Mouse (Mus musculus) embryonic facial prominence, embryonic 15.5 days (tissue): ENCODE results near the gene Stom. TPM values are rescaled to one million over a fixed set of nuclear protein-coding genes. Genes with fewer than 3 reads are reported as not detected.

Experiments
- ATAC-seq: fragments of 200-750 bp; cut with Nextera tagmentation; 2 replicates; pipeline ENCODE4 v1.8.0; 2017; ENCODE audit warnings: low read depth, moderate TSS enrichment; ENCODE audit not compliant: insufficient number of reproducible peaks, low FRiP score, low TSS enrichment
- H3K27ac ChIP-seq: fragments of 300-500 bp; sonication (generic); replicated peaks from 2 replicates; pipeline ENCODE4 v1.5.1; 2015; ENCODE audit warnings: mild to moderate bottlenecking, inconsistent platforms
- H3K27me3 ChIP-seq: fragments of 300-500 bp; sonication (generic); 2 replicates; pipeline ENCODE4 v1.6.1; 2015; ENCODE audit warnings: inconsistent platforms
- H3K36me3 ChIP-seq: fragments of 300-500 bp; sonication (generic); 2 replicates; pipeline ENCODE4 v1.6.1; 2015; ENCODE audit warnings: mild to moderate bottlenecking, inconsistent platforms
- H3K4me1 ChIP-seq: fragments of 300-500 bp; sonication (generic); 2 replicates; pipeline ENCODE4 v1.6.1; 2015; ENCODE audit warnings: inconsistent platforms
- H3K4me2 ChIP-seq: fragments of 300-500 bp; sonication (generic); replicated peaks from 2 replicates; pipeline ENCODE4 v1.6.1; 2015; ENCODE audit warnings: mild to moderate bottlenecking, inconsistent platforms
- H3K4me3 ChIP-seq: fragments of 300-500 bp; sonication (generic); replicated peaks from 2 replicates; pipeline ENCODE4 v1.5.1; 2015; ENCODE audit warnings: mild to moderate bottlenecking, inconsistent platforms
- H3K9ac ChIP-seq: fragments of 300-500 bp; sonication (generic); 2 replicates; pipeline ENCODE4 v1.6.1; 2015; ENCODE audit warnings: inconsistent platforms
- H3K9me3 ChIP-seq: fragments of 300-500 bp; sonication (generic); replicated peaks from 2 replicates; pipeline ENCODE4 v1.6.1; 2016; ENCODE audit warnings: inconsistent platforms
- WGBS: fragments of 180-500 bp; shearing (Covaris S2); methylation state at CpG from one replicate; pipeline ENCODE4 v1.1.7; 2015; 5-methylcytosine and 5-hydroxymethylcytosine counted together
- polyA plus RNA-seq: library from polyadenylated mRNA; unstranded; fragments of >200 nt; fragmentation: Nextera tagmentation; extraction: Ambion mirVana; gene quantifications from 2 replicates; pipeline ENCODE4 v1.2.1, GENCODE M21; 2015

Gene Stom
- polyA plus RNA-seq, result 32.1 and 37.3 TPM in 2 replicates

GRCm38 (mm10) chr2:35336388-35337280 is at the start of gene Stom:
Gene Stom (minus strand): TSS chr2:35336976.
- Histone ChIP-seq H3K27me3 (no peaks in the 10 kb centered on the region), H3K9ac (peak within 1 kb of the TSS; percentile 65), H3K36me3 (no peaks in the 10 kb centered on the region), H3K4me1 (peaks cover 17% of the 10 kb centered on the region), H3K9me3 (no peaks in the 10 kb centered on the region), H3K4me3 (peak within 1 kb of the TSS; percentile 74), H3K27ac (peak within 1 kb of the TSS; percentile 88), H3K4me2 (peak within 1 kb of the TSS; percentile 96)
- under 1% methylated on average over 45 of the region's 45 CpGs for WGBS
- peak; percentile 98 for ATAC-seq

- Histone ChIP-seq H3K27ac (no peak overlapping the region), H3K27me3 (no peaks in the 10 kb centered on the region), H3K4me3 (no peak overlapping the region), H3K9ac (no peak overlapping the region), H3K36me3 (no peaks in the 10 kb centered on the region), H3K4me2 (no peak overlapping the region), H3K4me1 (no peaks in the 10 kb centered on the region), H3K9me3 (0 out of 2 replicates have a peak, but pooled peaks cover 4% of the 10 kb centered on the region)
- WGBS, result 67% methylated on average over 9 of the region's 9 CpGs
- no peak for ATAC-seq
Measured at GRCm38 (mm10) chr2:35385441-35385871, 48.7 kb upstream of the Stom start.

- no peak overlapping the region for H3K27ac ChIP-seq
- H3K27me3 ChIP-seq, result no peaks in the 10 kb centered on the region
- no peaks in the 10 kb centered on the region for H3K4me1 ChIP-seq
- no peak overlapping the region for H3K4me2 ChIP-seq
- WGBS, result 70% methylated on average over 9 of the region's 9 CpGs
- no peak for ATAC-seq
- no peak overlapping the region for H3K4me3 ChIP-seq
- H3K36me3 ChIP-seq, result no peaks in the 10 kb centered on the region
- no peaks in the 10 kb centered on the region for H3K9me3 ChIP-seq
- no peak overlapping the region for H3K9ac ChIP-seq
Measured at GRCm38 (mm10) chr2:35379306-35379705, 42.5 kb upstream of the Stom start.

GRCm38 (mm10) chr2:35377600-35377999 is 40.8 kb upstream of the Stom start:
- no peak overlapping the region for H3K4me3 ChIP-seq
- H3K9me3 ChIP-seq, result no peaks in the 10 kb centered on the region
- H3K27me3 ChIP-seq, result no peaks in the 10 kb centered on the region
- no peak overlapping the region for H3K27ac ChIP-seq
- H3K4me1 ChIP-seq, result no peaks in the 10 kb centered on the region
- WGBS, result 48% methylated on average over 6 of the region's 6 CpGs
- H3K36me3 ChIP-seq, result no peaks in the 10 kb centered on the region
- H3K9ac ChIP-seq, result no peak overlapping the region
- no peak overlapping the region for H3K4me2 ChIP-seq
- ATAC-seq, result no peak

GRCm38 (mm10) chr2:35373003-35373402 is 36.2 kb upstream of the Stom start:
- ATAC-seq, result no peak
- Histone ChIP-seq H3K27me3 (no peaks in the 10 kb centered on the region), H3K4me2 (no peak overlapping the region), H3K9ac (no peak overlapping the region), H3K36me3 (no peaks in the 10 kb centered on the region), H3K4me1 (no peaks in the 10 kb centered on the region), H3K9me3 (no peaks in the 10 kb centered on the region), H3K4me3 (no peak overlapping the region), H3K27ac (no peak overlapping the region)
- 13% methylated on average over 3 of the region's 3 CpGs for WGBS

- no peaks in the 10 kb centered on the region for H3K36me3 ChIP-seq
- H3K4me2 ChIP-seq, result no peak overlapping the region
Measured at GRCm38 (mm10) chr2:35370686-35371085, 33.9 kb upstream of the Stom start.

GRCm38 (mm10) chr2:35367629-35368028 is 30.9 kb upstream of the Stom start, which contains the start of gene 4930568D16Rik:
Gene 4930568D16Rik (minus strand): TSS chr2:35367729.
- no peak for ATAC-seq
- no peaks in the 10 kb centered on the region for H3K36me3 ChIP-seq
- no peaks in the 10 kb centered on the region for H3K27me3 ChIP-seq
- H3K9me3 ChIP-seq, result no peaks in the 10 kb centered on the region
- no peak within 1 kb of the TSS for H3K27ac ChIP-seq
- 77% methylated on average over 2 of the region's 2 CpGs for WGBS
- H3K9ac ChIP-seq, result no peak within 1 kb of the TSS
- H3K4me3 ChIP-seq, result no peak within 1 kb of the TSS
- no peaks in the 10 kb centered on the region for H3K4me1 ChIP-seq
- no peak within 1 kb of the TSS for H3K4me2 ChIP-seq

More at GRCm38 (mm10) chr2:35370686-35371085, 33.9 kb upstream of the Stom start:
- H3K27me3 ChIP-seq, result no peaks in the 10 kb centered on the region
- no peak for ATAC-seq
- H3K4me1 ChIP-seq, result no peaks in the 10 kb centered on the region
- no peak overlapping the region for H3K9ac ChIP-seq
- no peaks in the 10 kb centered on the region for H3K9me3 ChIP-seq
- no peak overlapping the region for H3K27ac ChIP-seq
- no peak overlapping the region for H3K4me3 ChIP-seq

- H3K4me1 ChIP-seq, result no peaks in the 10 kb centered on the region
- no peaks in the 10 kb centered on the region for H3K36me3 ChIP-seq
- H3K27me3 ChIP-seq, result no peaks in the 10 kb centered on the region
- H3K4me2 ChIP-seq, result no peak overlapping the region
- ATAC-seq, result no peak
- no peak overlapping the region for H3K27ac ChIP-seq
- no peak overlapping the region for H3K9ac ChIP-seq
- no peak overlapping the region for H3K4me3 ChIP-seq
- H3K9me3 ChIP-seq, result no peaks in the 10 kb centered on the region
- WGBS, result 49% methylated on average over 5 of the region's 5 CpGs
Measured at GRCm38 (mm10) chr2:35349184-35349583, 12.4 kb upstream of the Stom start.

- Histone ChIP-seq H3K4me2 (no peak overlapping the region), H3K4me3 (no peak overlapping the region), H3K27me3 (no peaks in the 10 kb centered on the region), H3K36me3 (no peaks in the 10 kb centered on the region), H3K9ac (no peak overlapping the region), H3K27ac (no peak overlapping the region), H3K4me1 (no peaks in the 10 kb centered on the region), H3K9me3 (no peaks in the 10 kb centered on the region)
- no peak for ATAC-seq
- WGBS, result 67% methylated on average over 2 of the region's 2 CpGs
Measured at GRCm38 (mm10) chr2:35345984-35346383, 9.2 kb upstream of the Stom start.

GRCm38 (mm10) chr2:35342605-35343004 is 5.8 kb upstream of the Stom start:
- Histone ChIP-seq H3K4me1 (peaks cover under 1% of the 10 kb centered on the region; the same call in 1 of the 2 replicates), H3K27me3 (no peaks in the 10 kb centered on the region), H3K9me3 (no peaks in the 10 kb centered on the region), H3K9ac (no peak overlapping the region), H3K4me3 (no peak overlapping the region), H3K36me3 (no peaks in the 10 kb centered on the region), H3K4me2 (no peak overlapping the region), H3K27ac (no peak overlapping the region)
- WGBS, result 57% methylated on average over 3 of the region's 3 CpGs
- ATAC-seq, result no peak

- H3K4me3 ChIP-seq, result no peak overlapping the region
- no peak overlapping the region for H3K9ac ChIP-seq
- H3K9me3 ChIP-seq, result no peaks in the 10 kb centered on the region
- no peaks in the 10 kb centered on the region for H3K36me3 ChIP-seq
- WGBS, result 62% methylated on average over 6 of the region's 6 CpGs
- H3K4me1 ChIP-seq, result peaks cover 17% of the 10 kb centered on the region
- ATAC-seq, result no peak
- no peaks in the 10 kb centered on the region for H3K27me3 ChIP-seq
- H3K27ac ChIP-seq, result no peak overlapping the region
- no peak overlapping the region for H3K4me2 ChIP-seq
Measured at GRCm38 (mm10) chr2:35338707-35339106, 1.9 kb upstream of the Stom start.
